Mouse (Mus musculus) activated CD4-positive, CD25-positive, alpha-beta regulatory T cell, adult 4 months (primary cell): Measurements from ENCODE around the gene Ptgr1. TPM values are rescaled to one million over a fixed set of nuclear protein-coding genes. Genes with fewer than 3 reads are reported as not detected.

Experiments
- ATAC-seq: one replicate; pipeline ENCODE4 v1.8.0; 2017
- polyA plus RNA-seq, 2 experiments: library from polyadenylated mRNA; unstranded; fragments of 100-300 nt; shearing (Covaris generic); gene quantifications; one replicate each; pipeline ENCODE4 v1.2.1; 2017

Ptgr1 gene
- polyA plus RNA-seq, 2 experiments from 2014 or later = 0.62 to 0.80 TPM

DNA sequence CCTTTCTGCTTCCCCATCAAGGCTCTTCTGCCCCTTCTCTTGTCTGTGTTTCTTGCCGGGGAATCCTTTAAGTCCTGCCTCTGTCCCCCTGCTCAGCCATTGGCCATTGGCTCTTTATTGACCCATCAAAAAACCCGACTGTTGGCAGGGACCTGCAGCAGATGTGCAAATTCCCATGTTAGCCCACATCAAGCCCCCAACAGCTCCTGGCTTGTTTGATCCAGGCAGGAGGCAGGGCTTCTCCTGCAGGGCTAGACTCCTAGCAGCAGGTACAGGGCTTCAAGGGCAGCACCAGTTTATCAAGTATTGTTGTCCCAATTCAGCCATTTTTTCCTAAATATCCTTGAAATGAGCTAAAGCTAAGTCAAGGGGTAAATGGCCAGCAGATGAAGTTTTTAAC is 60.8 kb downstream of the Ptgr1 start:
- no peak for ATAC-seq

DNA sequence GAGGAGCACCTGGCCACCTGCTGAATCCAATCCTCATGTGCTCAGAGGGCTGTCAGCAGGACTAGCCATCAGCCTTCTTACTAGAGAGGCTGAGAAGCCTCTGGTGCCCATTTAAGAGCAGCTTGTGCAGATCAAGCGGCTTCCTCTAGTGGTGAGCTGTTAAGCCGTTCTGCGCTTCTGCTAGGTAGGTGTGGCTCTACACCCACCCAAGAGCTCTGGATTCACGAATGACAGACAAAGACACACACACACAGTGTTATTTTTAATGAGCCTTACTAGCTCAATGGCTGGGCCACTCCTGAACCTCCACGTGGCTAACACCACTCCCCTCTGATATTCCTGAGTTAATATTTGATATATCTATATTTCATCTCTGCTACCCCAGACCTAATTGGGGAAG is 61.3 kb downstream of the Ptgr1 start:
- no peak for ATAC-seq

DNA sequence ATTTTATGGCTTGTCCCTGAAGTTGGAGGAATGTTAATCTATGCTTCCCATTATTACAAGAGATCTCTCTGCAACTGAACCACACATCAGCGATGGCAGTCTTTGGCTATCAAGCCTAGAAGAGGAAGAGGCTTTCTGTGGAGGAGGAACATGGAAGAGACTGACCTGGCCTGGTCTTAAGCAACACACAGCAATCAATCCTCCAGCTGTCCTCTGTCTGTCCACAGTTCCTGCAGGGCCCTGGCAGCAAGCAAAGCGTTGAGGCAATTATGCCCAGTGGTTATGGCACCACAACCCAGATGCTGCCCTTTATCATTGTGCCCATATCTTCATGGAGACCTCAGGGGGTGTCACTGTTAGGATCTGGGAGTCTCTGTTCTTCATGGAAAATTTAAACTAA is 63.0 kb downstream of the Ptgr1 start:
- no peak for ATAC-seq

Other genes starting within 250 kb of the Ptgr1 start
- gene Olfr267, start 199.4 kb downstream of the Ptgr1 start, polyA plus RNA-seq = under 1 TPM in 1 of 2 experiments, not detected in 1; 0.24 TPM
- 10 to 100 TPM; 24.3 to 25.1 TPM for gene Ecpas, start 74.4 kb downstream of the Ptgr1 start, polyA plus RNA-seq
- gene Zkscan16, start 43.5 kb downstream of the Ptgr1 start, polyA plus RNA-seq = not detected
- 1 to 10 TPM in 1 of 2 experiments, under 1 TPM in 1; 0.56 to 1.0 TPM for gene Dnajc25, start 7.9 kb upstream of the Ptgr1 start, polyA plus RNA-seq
- gene Gm20503, start 16.1 kb upstream of the Ptgr1 start, polyA plus RNA-seq = not detected
- gene Gng10, start 48.0 kb upstream of the Ptgr1 start, polyA plus RNA-seq = 100 to 1,000 TPM; 173 to 174 TPM
- gene AI481877, start 151.9 kb upstream of the Ptgr1 start, polyA plus RNA-seq = not detected
- gene Ugcg, start 202.1 kb upstream of the Ptgr1 start, polyA plus RNA-seq = 10 to 100 TPM; 17.5 to 19.7 TPM